Mouse (Mus musculus): ENCODE measurements around the gene Sh3rf1.

Gene Sh3rf1

DNA sequence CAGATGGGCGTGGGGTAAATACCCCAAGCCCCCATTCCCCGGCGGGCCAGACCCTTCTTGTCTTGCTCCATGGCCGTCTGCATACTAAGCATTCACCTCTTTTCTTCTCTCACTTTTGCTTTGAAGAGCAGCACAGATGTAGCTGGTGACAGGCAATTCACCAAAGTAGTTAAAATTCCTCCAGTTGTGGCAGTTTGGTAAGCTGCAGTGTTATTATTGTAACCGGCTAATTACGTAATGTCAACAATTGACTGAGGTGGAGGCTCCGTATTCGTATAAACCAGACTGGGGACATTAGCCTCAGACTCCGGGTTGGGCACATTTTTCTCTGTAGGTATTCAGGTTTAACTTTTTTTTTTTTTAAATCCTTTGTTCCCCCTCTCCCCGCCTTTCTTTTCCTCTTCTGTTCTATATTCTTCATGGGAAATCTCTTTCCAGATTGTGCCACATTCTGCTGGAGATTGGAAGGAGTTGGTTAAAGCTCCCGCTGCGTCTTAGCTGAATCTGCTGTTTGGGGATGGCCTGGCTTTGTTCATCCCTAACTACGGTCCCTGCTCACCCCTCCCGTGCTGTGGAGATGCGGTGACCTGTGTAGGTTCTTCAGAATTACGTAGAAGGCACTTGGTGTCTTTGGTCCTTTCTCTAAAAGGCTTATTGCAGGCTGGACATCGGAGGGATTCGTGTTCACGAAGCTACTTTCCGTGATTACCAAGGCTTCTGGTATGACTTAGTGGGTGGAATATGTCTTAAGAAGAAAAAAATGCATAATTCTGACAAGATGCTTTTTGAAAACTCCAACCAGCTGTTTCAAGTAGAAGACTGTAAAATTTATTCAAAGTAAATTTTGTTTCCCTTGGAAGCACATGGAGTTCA lies 86.1 kb downstream of the Sh3rf1 start:
- H3K36me3 ChIP-seq (ENCODE audit: insufficient read depth, low read length): no peaks in the 10 kb centered on the region
- TF ChIP-seq POU5F1 (IDR thresholded peaks at IDR 0.05; ENCODE audit: borderline replicate concordance, low read length): no peak
- TF ChIP-seq NANOG (IDR thresholded peaks at IDR 0.05; ENCODE audit: borderline replicate concordance, low read length): no peak
- no peak for TF ChIP-seq CTCF (conservative IDR thresholded peaks at IDR 0.05; ENCODE audit: low read length)
- H3K27me3 ChIP-seq (ENCODE audit: insufficient read depth, low read length): no peaks in the 10 kb centered on the region
- H3K4me3 ChIP-seq (replicated peaks; ENCODE audit: low read length): peak overlapping the region; percentile 20
- H3K4me1 ChIP-seq (replicated peaks; ENCODE audit: low read depth, low read length): peaks cover 43% of the 10 kb centered on the region
- H3K9me3 ChIP-seq (ENCODE audit: low read length): no peaks in the 10 kb centered on the region

DNA sequence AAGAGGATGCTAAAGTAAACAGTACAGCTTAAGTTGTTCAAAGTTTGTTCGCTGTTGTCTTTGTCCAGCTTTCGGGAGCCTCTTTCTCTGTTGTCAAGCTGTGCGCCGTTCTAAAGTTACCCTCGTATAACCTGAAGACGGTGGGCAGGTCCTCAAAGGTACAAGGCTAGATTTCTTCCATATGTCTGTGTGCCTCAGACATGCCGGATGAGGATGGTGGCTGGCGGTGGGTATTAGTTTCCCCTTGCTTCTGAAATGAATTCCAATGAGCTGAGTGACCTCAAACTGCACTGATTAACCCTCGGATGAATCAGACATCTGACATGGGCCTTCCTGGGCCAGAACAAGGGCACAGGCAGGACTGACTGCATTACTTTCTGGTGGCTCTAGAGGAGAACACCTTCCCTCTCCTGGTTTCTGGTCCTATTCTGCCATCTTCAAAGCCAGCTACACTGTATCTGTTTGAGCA lies 86.8 kb downstream of the Sh3rf1 start:
- Histone ChIP-seq H3K9me3 (ENCODE audit: low read length) (no peaks in the 10 kb centered on the region), H3K4me1 (replicated peaks; ENCODE audit: low read depth, low read length) (peaks cover 38% of the 10 kb centered on the region), H3K36me3 (ENCODE audit: insufficient read depth, low read length) (no peaks in the 10 kb centered on the region), H3K4me3 (replicated peaks; ENCODE audit: low read length) (no peak overlapping the region), H3K27me3 (ENCODE audit: insufficient read depth, low read length) (no peaks in the 10 kb centered on the region)
- no peak for TF ChIP-seq POU5F1 (IDR thresholded peaks at IDR 0.05; ENCODE audit: borderline replicate concordance, low read length)

- Histone ChIP-seq H3K4me3 (replicated peaks; ENCODE audit: low read length) (no peak overlapping the region), H3K36me3 (ENCODE audit: insufficient read depth, low read length) (no peaks in the 10 kb centered on the region), H3K27me3 (ENCODE audit: insufficient read depth, low read length) (no peaks in the 10 kb centered on the region), H3K4me1 (replicated peaks; ENCODE audit: low read depth, low read length) (peaks cover 41% of the 10 kb centered on the region), H3K9me3 (ENCODE audit: low read length) (no peaks in the 10 kb centered on the region)
- TF ChIP-seq NANOG (IDR thresholded peaks at IDR 0.05; ENCODE audit: borderline replicate concordance, low read length): no peak
- TF ChIP-seq CTCF (conservative IDR thresholded peaks at IDR 0.05; ENCODE audit: low read length): no peak
- no peak for TF ChIP-seq POU5F1 (IDR thresholded peaks at IDR 0.05; ENCODE audit: borderline replicate concordance, low read length)
Observed at GRCm38 (mm10) chr8:61313016-61313415, 89.3 kb downstream of the Sh3rf1 start.

- no peak overlapping the region for H3K4me3 ChIP-seq (replicated peaks; ENCODE audit: low read length)
- no peaks in the 10 kb centered on the region for H3K27me3 ChIP-seq (ENCODE audit: insufficient read depth, low read length)
- peaks cover 13% of the 10 kb centered on the region for H3K4me1 ChIP-seq (replicated peaks; ENCODE audit: low read depth, low read length)
- H3K9me3 ChIP-seq (ENCODE audit: low read length): no peaks in the 10 kb centered on the region
- no peak for TF ChIP-seq CTCF (conservative IDR thresholded peaks at IDR 0.05; ENCODE audit: low read length)
- TF ChIP-seq NANOG (IDR thresholded peaks at IDR 0.05; ENCODE audit: borderline replicate concordance, low read length): no peak
- no peak for TF ChIP-seq POU5F1 (IDR thresholded peaks at IDR 0.05; ENCODE audit: borderline replicate concordance, low read length)
- H3K36me3 ChIP-seq (ENCODE audit: insufficient read depth, low read length): no peaks in the 10 kb centered on the region
Observed at GRCm38 (mm10) chr8:61316012-61316767, 92.5 kb downstream of the Sh3rf1 start.

- H3K4me3 ChIP-seq (replicated peaks; ENCODE audit: low read length): no peak overlapping the region
- TF ChIP-seq NANOG (IDR thresholded peaks at IDR 0.05; ENCODE audit: borderline replicate concordance, low read length) (no peak), CTCF (conservative IDR thresholded peaks at IDR 0.05; ENCODE audit: low read length) (no peak), POU5F1 (IDR thresholded peaks at IDR 0.05; ENCODE audit: borderline replicate concordance, low read length) (no peak)
- H3K36me3 ChIP-seq (ENCODE audit: insufficient read depth, low read length): no peaks in the 10 kb centered on the region
- H3K4me1 ChIP-seq (replicated peaks; ENCODE audit: low read depth, low read length): peaks cover 13% of the 10 kb centered on the region
- no peaks in the 10 kb centered on the region for H3K9me3 ChIP-seq (ENCODE audit: low read length)
- no peaks in the 10 kb centered on the region for H3K27me3 ChIP-seq (ENCODE audit: insufficient read depth, low read length)
Observed at GRCm38 (mm10) chr8:61316813-61317534, 93.3 kb downstream of the Sh3rf1 start.

GRCm38 (mm10) chr8:61317535-61318136 lies 94.0 kb downstream of the Sh3rf1 start:
- H3K4me3 ChIP-seq (replicated peaks; ENCODE audit: low read length): no peak overlapping the region
- H3K4me1 ChIP-seq (replicated peaks; ENCODE audit: low read depth, low read length): peaks cover 13% of the 10 kb centered on the region
- no peaks in the 10 kb centered on the region for H3K27me3 ChIP-seq (ENCODE audit: insufficient read depth, low read length)
- no peaks in the 10 kb centered on the region for H3K36me3 ChIP-seq (ENCODE audit: insufficient read depth, low read length)
- TF ChIP-seq NANOG (IDR thresholded peaks at IDR 0.05; ENCODE audit: borderline replicate concordance, low read length): no peak
- no peak for TF ChIP-seq POU5F1 (IDR thresholded peaks at IDR 0.05; ENCODE audit: borderline replicate concordance, low read length)
- no peak for TF ChIP-seq CTCF (conservative IDR thresholded peaks at IDR 0.05; ENCODE audit: low read length)
- H3K9me3 ChIP-seq (ENCODE audit: low read length): no peaks in the 10 kb centered on the region

- Histone ChIP-seq H3K27me3 (ENCODE audit: insufficient read depth, low read length) (no peaks in the 10 kb centered on the region), H3K9me3 (ENCODE audit: low read length) (no peaks in the 10 kb centered on the region), H3K36me3 (ENCODE audit: insufficient read depth, low read length) (no peaks in the 10 kb centered on the region), H3K4me3 (replicated peaks; ENCODE audit: low read length) (no peak overlapping the region), H3K4me1 (replicated peaks; ENCODE audit: low read depth, low read length) (peaks cover 12% of the 10 kb centered on the region)
- TF ChIP-seq POU5F1 (IDR thresholded peaks at IDR 0.05; ENCODE audit: borderline replicate concordance, low read length): no peak
- TF ChIP-seq CTCF (conservative IDR thresholded peaks at IDR 0.05; ENCODE audit: low read length): no peak
- TF ChIP-seq NANOG (IDR thresholded peaks at IDR 0.05; ENCODE audit: borderline replicate concordance, low read length): no peak
Observed at GRCm38 (mm10) chr8:61321216-61321615, 97.5 kb downstream of the Sh3rf1 start.

DNA sequence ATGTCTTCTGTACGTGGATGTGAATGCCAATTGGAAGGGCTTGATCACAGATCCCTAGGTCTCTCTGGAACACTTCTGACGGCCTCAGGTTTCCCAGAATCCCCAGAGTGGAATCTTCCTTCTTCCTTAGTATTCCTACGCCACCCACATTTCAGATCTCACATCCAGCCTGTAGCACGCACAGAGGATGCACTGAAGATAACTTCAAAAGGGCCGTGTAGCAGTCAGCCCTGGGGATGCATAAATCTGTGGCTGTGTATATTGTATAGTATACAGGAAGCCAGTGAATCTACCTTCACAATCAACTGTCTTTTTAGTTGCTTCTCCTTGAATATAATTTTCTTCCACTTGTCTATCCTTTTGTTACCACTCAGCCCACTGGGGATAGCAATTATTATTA lies 98.1 kb downstream of the Sh3rf1 start:
- Histone ChIP-seq H3K36me3 (ENCODE audit: insufficient read depth, low read length) (no peaks in the 10 kb centered on the region), H3K27me3 (ENCODE audit: insufficient read depth, low read length) (no peaks in the 10 kb centered on the region), H3K4me1 (replicated peaks; ENCODE audit: low read depth, low read length) (peaks cover 13% of the 10 kb centered on the region), H3K4me3 (replicated peaks; ENCODE audit: low read length) (no peak overlapping the region), H3K9me3 (ENCODE audit: low read length) (no peaks in the 10 kb centered on the region)
- TF ChIP-seq CTCF (conservative IDR thresholded peaks at IDR 0.05; ENCODE audit: low read length): no peak
- no peak for TF ChIP-seq NANOG (IDR thresholded peaks at IDR 0.05; ENCODE audit: borderline replicate concordance, low read length)
- no peak for TF ChIP-seq POU5F1 (IDR thresholded peaks at IDR 0.05; ENCODE audit: borderline replicate concordance, low read length)

Data from E14TG2a.4 (cell line).